Mouse (Mus musculus) erythroblast, embryonic 14.5 days (primary cell): Measurements from ENCODE around the gene Flt3.

Experiments
- GATA1 ChIP-seq: IDR thresholded peaks from 2 replicates; pipeline ENCODE4 v1.6.1; 2012; ENCODE audit warnings: low read length, inconsistent platforms, mixed read lengths
- TAL1 ChIP-seq: IDR thresholded peaks from 3 replicates; pipeline ENCODE4 v1.6.1; 2012; ENCODE audit warnings: low read length, inconsistent platforms, mixed read lengths

- TF ChIP-seq TAL1 = no peak
- TF ChIP-seq GATA1 = no peak
Observed at GRCm38 (mm10) chr5:147340741-147341414, 59.4 kb downstream of the Flt3 start.
